Mouse (Mus musculus) G1E (cell line): ENCODE measurements around the gene Ccdc151. TPM values are rescaled to one million over a fixed set of nuclear protein-coding genes. Genes with fewer than 3 reads are reported as not detected.

ENCODE experiments used
- ATAC-seq: 2 replicates; pipeline ENCODE4 v1.8.0; 2016; ENCODE audit warnings: mild to moderate bottlenecking; ENCODE audit not compliant: insufficient number of reproducible peaks, poor library complexity, low FRiP score, severe bottlenecking; ENCODE audit errors: extremely low read depth
- DNase-seq: peaks from one replicate; pipeline ENCODE4 v3.0.0; 2012; ENCODE audit warnings: low spot score
- H3K27me3 ChIP-seq: 2 replicates; pipeline ENCODE4 v1.6.1; 2012; ENCODE audit warnings: mild to moderate bottlenecking, low read length, inconsistent platforms; ENCODE audit not compliant: insufficient read depth
- H3K36me3 ChIP-seq: replicated peaks from 2 replicates; pipeline ENCODE3; 2012; ENCODE audit warnings: mild to moderate bottlenecking, inconsistent platforms
- H3K4me1 ChIP-seq: 2 replicates; pipeline ENCODE4 v1.6.1; 2012; ENCODE audit warnings: low read depth, low read length, inconsistent platforms, mixed read lengths; ENCODE audit not compliant: insufficient read depth
- H3K4me3 ChIP-seq: 2 replicates; pipeline ENCODE4 v1.5.1; 2012; ENCODE audit warnings: low read depth, mild to moderate bottlenecking, inconsistent platforms, low read length, moderate library complexity, mixed read lengths
- H3K9me3 ChIP-seq: replicated peaks from 2 replicates; pipeline ENCODE4 v1.6.1; 2012; ENCODE audit warnings: inconsistent platforms
- CTCF ChIP-seq: IDR thresholded peaks from 2 replicates; pipeline ENCODE4 v1.5.1; 2012; ENCODE audit warnings: low read depth, low read length, inconsistent platforms, mixed read lengths
- GATA1 ChIP-seq: IDR thresholded peaks from 2 replicates; pipeline ENCODE4 v1.6.1; 2012; ENCODE audit warnings: borderline replicate concordance, low read length, inconsistent platforms, mixed read lengths
- GATA2 ChIP-seq: IDR thresholded peaks from 2 replicates; pipeline ENCODE4 v1.6.1; 2012; ENCODE audit warnings: low read depth, low read length, inconsistent platforms, borderline replicate concordance
- POLR2AphosphoS5 ChIP-seq: IDR thresholded peaks from 2 replicates; pipeline ENCODE4 v1.6.1; 2012; ENCODE audit warnings: low read depth, low read length, inconsistent platforms; ENCODE audit not compliant: insufficient replicate concordance
- TAL1 ChIP-seq: conservative IDR thresholded peaks from 2 replicates; pipeline ENCODE4 v1.6.1; 2012; ENCODE audit warnings: low read depth, low read length, inconsistent platforms, mixed read lengths
- polyA plus RNA-seq: library from polyadenylated mRNA; stranded (reverse); fragments of >175 nt; gene quantifications from 2 replicates; pipeline ENCODE4 v1.2.3, GENCODE M21; 2012
- total RNA-seq, 2 experiments: library from RNA; stranded (forward) in 1 of 2; stranded (reverse) in 1 of 2; fragments of 200-1000 nt in 1 of 2; fragments of >200 nt in 1 of 2; fragmentation: Nextera tagmentation in 1 of 2; gene quantifications; 2 replicates each; pipeline ENCODE4 v1.2.3; 2014 to 2017

Gene Ccdc151
- total and polyA plus RNA-seq, 3 experiments, result 0.08 to 0.22 TPM; not detected in 1

- Histone ChIP-seq H3K9me3 (no peaks in the 10 kb centered on the region), H3K4me3 (no peak overlapping the region), H3K36me3 (no peaks in the 10 kb centered on the region), H3K27me3 (peaks cover 28% of the 10 kb centered on the region), H3K4me1 (no peaks in the 10 kb centered on the region; the same call in 1 of the 2 replicates)
- DNase-seq (no peak), ATAC-seq (no peak)
- TF ChIP-seq CTCF, result no peak
- no peak for TF ChIP-seq POLR2AphosphoS5
- no peak for TF ChIP-seq GATA2
- TF ChIP-seq TAL1, result no peak
- no peak for TF ChIP-seq GATA1
These were observed 25.7 kb downstream of the Ccdc151 start for GRCm38 (mm10) chr9:21976626-21977175.

GRCm38 (mm10) chr9:21969304-21969703 is 33.1 kb downstream of the Ccdc151 start:
- ATAC-seq (no peak), DNase-seq (no peak)
- Histone ChIP-seq H3K36me3 (no peaks in the 10 kb centered on the region), H3K9me3 (no peaks in the 10 kb centered on the region), H3K27me3 (peaks cover 15% of the 10 kb centered on the region), H3K4me3 (no peak overlapping the region), H3K4me1 (peaks cover 8% of the 10 kb centered on the region; the same call in 1 of the 2 replicates)
- TF ChIP-seq TAL1 (no peak), GATA1 (no peak), CTCF (no peak), POLR2AphosphoS5 (no peak), GATA2 (no peak)

GRCm38 (mm10) chr9:21968883-21969282 is 33.6 kb downstream of the Ccdc151 start:
- Histone ChIP-seq H3K4me1 (peaks cover 12% of the 10 kb centered on the region), H3K4me3 (no peak overlapping the region), H3K27me3 (peaks cover 14% of the 10 kb centered on the region), H3K36me3 (no peaks in the 10 kb centered on the region), H3K9me3 (no peaks in the 10 kb centered on the region)
- TF ChIP-seq TAL1, result no peak
- no peak for TF ChIP-seq GATA2
- TF ChIP-seq GATA1, result no peak
- no peak for TF ChIP-seq POLR2AphosphoS5
- no peak for TF ChIP-seq CTCF
- no peak for ATAC-seq
- DNase-seq, result no peak

DNA sequence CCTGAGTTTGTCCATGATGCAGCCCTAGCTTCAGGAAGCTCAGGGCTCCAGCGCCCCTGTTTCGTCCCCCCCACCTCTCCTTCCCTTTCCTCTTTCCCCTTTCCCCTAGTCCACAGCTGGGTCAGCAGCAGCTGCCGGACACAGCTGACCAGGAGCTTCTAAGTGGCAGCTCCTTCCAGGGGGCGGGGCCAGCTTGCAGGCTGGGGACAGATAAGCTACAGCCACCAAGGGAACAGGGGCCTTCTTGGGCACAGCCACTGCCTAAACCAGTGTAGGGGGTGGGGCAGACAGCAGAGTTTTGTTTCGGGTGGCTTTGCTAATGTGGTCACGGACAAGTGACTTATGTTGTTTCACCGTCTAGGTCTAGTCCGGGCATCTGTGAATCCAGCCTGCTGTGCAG is 39.0 kb downstream of the Ccdc151 start, which contains the start of gene Epor:
Gene Epor, minus strand, starts transcription at position 90 of the 400 bp plus-strand sequence.
- H3K4me3 ChIP-seq, result peak within 1 kb of the TSS; percentile 76
- H3K4me1 ChIP-seq, result peaks cover 59% of the 10 kb centered on the region
- H3K36me3 ChIP-seq, result peaks cover 34% of the 10 kb centered on the region
- DNase-seq (peak; percentile 71), ATAC-seq (peak; percentile 47)
- TF ChIP-seq TAL1 (no peak; the same call in 1 of the 2 replicates), GATA1 (no peak), GATA2 (no peak), CTCF (no peak), POLR2AphosphoS5 (no peak)
- H3K27me3 ChIP-seq, result no peaks in the 10 kb centered on the region
- no peaks in the 10 kb centered on the region for H3K9me3 ChIP-seq

GRCm38 (mm10) chr9:21962416-21963059 is 39.9 kb downstream of the Ccdc151 start:
- peak overlapping the region; percentile 76 for H3K4me3 ChIP-seq
- no peaks in the 10 kb centered on the region for H3K9me3 ChIP-seq
- H3K4me1 ChIP-seq, result peaks cover 64% of the 10 kb centered on the region
- TF ChIP-seq CTCF (no peak), POLR2AphosphoS5 (no peak), TAL1 (peak; percentile 89)
- ATAC-seq (peak; percentile 78), DNase-seq (peak; percentile 88)
- H3K36me3 ChIP-seq, result peaks cover 41% of the 10 kb centered on the region
- H3K27me3 ChIP-seq, result no peaks in the 10 kb centered on the region

GRCm38 (mm10) chr9:21962010-21962409 is 40.4 kb downstream of the Ccdc151 start:
- TF ChIP-seq CTCF (no peak), GATA1 (no peak), GATA2 (no peak), TAL1 (no peak), POLR2AphosphoS5 (no peak)
- no peaks in the 10 kb centered on the region for H3K27me3 ChIP-seq
- H3K4me3 ChIP-seq, result peak overlapping the region; percentile 76
- peaks cover 46% of the 10 kb centered on the region for H3K36me3 ChIP-seq
- H3K9me3 ChIP-seq, result no peaks in the 10 kb centered on the region
- peaks cover 68% of the 10 kb centered on the region for H3K4me1 ChIP-seq
- no peak for ATAC-seq
- peak; percentile 30 for DNase-seq
